Mouse (Mus musculus) thymus, adult 2 months (tissue): Measurements from ENCODE around the gene Taf8.

Experiments used
- CTCF ChIP-seq: fragments of 200-500 bp; IDR thresholded peaks from 2 replicates; pipeline ENCODE4 v1.5.1; 2012; ENCODE audit warnings: mild to moderate bottlenecking, control low read depth, low read length, moderate library complexity, borderline replicate concordance; ENCODE audit not compliant: control insufficient read depth, poor library complexity, insufficient read depth; ENCODE audit errors: extremely low read depth
- POLR2A ChIP-seq: fragments of 200-500 bp; IDR thresholded peaks from 2 replicates; pipeline ENCODE4 v1.6.1; 2012; ENCODE audit warnings: mild to moderate bottlenecking, low read length, control low read depth, moderate library complexity; ENCODE audit not compliant: control insufficient read depth, poor library complexity, insufficient read depth; ENCODE audit errors: extremely low read depth

DNA sequence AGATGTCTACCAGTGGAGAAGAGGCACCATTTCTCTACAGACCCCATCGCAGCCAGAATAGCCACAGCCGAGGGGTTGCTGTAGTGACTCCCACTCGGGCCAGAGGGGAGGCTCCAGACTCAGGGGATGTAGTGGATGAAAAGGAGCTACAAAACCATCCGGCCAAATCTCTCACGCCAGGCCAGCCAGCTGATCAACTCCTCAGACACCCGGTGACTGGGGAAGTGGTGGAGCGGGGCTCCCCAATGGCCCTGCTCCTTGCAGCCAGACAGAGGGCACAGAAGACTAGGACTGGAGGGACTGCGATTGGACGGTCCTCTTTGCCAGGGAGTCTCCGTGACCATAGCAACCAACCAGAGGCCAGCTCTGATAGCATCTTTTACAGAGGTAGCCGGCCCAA, 34.4 kb downstream of the Taf8 start:
- TF ChIP-seq POLR2A (no peak), CTCF (no peak)
